In the genomic region with DNA sequence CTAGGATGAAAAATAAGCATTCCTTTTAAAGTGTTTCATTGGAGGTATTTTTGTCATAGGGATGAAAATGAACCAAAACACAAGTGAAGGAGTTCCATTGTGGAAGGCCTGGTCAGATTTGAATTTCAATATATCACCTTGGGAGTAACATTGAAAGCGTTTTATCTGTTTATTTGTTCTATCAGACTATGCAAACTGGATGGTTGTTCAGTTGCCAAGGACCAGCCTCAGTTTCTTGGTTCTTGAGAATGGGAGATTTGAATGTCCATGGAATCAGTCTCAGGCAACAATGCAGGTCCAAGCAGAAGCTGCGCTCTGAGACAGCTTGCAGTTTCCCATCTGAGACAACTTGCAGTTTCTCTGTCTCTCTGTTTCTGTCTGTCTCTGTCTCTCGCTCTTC, we compare ENCODE assay signal across 28 mouse cellular contexts.
DNase-seq lines count a peak whose midpoint lies in the region; ATAC-seq lines count a peak whose summit lies in the region.
"Had no signal": no experiment of that assay in that cellular context is flagged by ENCODE, and none has a peak within 500 bp of the region (broad histone marks: within the 10 kb centered on the region; RNA-seq: fewer than 3 reads in every experiment).

No protein-coding gene starts in this region.

- no peak for ATAC-seq in midbrain, embryonic 11.5 days (ENCODE audit: low FRiP score)
- no peak for ATAC-seq in midbrain, embryonic 15.5 days (replicated peaks)
- ATAC-seq in megakaryocyte-erythroid progenitor cell, adult 5-6 weeks (replicated peaks; ENCODE audit: low FRiP score, low TSS enrichment, poor library complexity, severe bottlenecking), result no peak
- ATAC-seq: activated CD4-positive, CD25-positive, alpha-beta regulatory T cell, adult 4 months; CD4-positive, CD25-positive, alpha-beta regulatory T cell, adult 4 months; forebrain, embryonic 14.5 days; forebrain, embryonic 16.5 days; Patski had no signal

- H3K36me3 ChIP-seq in midbrain, embryonic 11.5 days (ENCODE audit: control insufficient read depth, insufficient read depth, low read length), result no peaks in the 10 kb centered on the region
- no peaks in the 10 kb centered on the region for H3K36me3 ChIP-seq in midbrain, embryonic 15.5 days (replicated peaks)
- H3K36me3 ChIP-seq: embryonic facial prominence, embryonic 13.5 days; embryonic facial prominence, embryonic 15.5 days; forebrain, embryonic 10.5 days; forebrain, embryonic 12.5 days; G1E had no signal

- H3K9ac ChIP-seq in midbrain, embryonic 11.5 days (ENCODE audit: low read length), result no peak overlapping the region
- no peak overlapping the region for H3K9ac ChIP-seq in midbrain, embryonic 15.5 days
- H3K9ac ChIP-seq: embryonic facial prominence, embryonic 13.5 days; embryonic facial prominence, embryonic 15.5 days; forebrain, embryonic 12.5 days had no signal

- peaks cover 4% of the 10 kb centered on the region; the same call in 1 of the 2 replicates for H3K4me1 ChIP-seq in midbrain, embryonic 11.5 days (ENCODE audit: control insufficient read depth, insufficient read depth, low read length)
- H3K4me1 ChIP-seq in midbrain, embryonic 15.5 days, result peaks cover 5% of the 10 kb centered on the region; the same call in 1 of the 2 replicates
- H3K4me1 ChIP-seq: embryonic facial prominence, embryonic 13.5 days; embryonic facial prominence, embryonic 15.5 days had no signal

- DNase-seq in midbrain, embryonic 11.5 days (ENCODE audit: low spot score, missing footprints), result peak; percentile 28
- DNase-seq in R1 (ENCODE audit: low read depth, low spot score), result peak; percentile 46
- DNase-seq in testis, postnatal 14 days (ENCODE audit: low spot score), result no peak
- DNase-seq: adrenal gland, adult 2 months; adrenal gland, postnatal 10 days; adrenal gland, postnatal 25 days; B cell, adult 2 months; cerebellum, adult 11 months; cerebellum, adult 18-20 months; cerebellum, adult 8-10 months; cerebellum, adult 9-11 months; cerebellum, postnatal 14 days; cerebellum, postnatal 36 days; embryo, embryonic 11 days had no signal

- H3K27ac ChIP-seq in midbrain, embryonic 11.5 days (ENCODE audit: low read depth, low read length), result no peak overlapping the region
- no peak overlapping the region for H3K27ac ChIP-seq in midbrain, embryonic 15.5 days
- H3K27ac ChIP-seq: embryonic facial prominence, embryonic 13.5 days; embryonic facial prominence, embryonic 15.5 days; forebrain, embryonic 10.5 days; forebrain, embryonic 12.5 days had no signal

- H3K4me2 ChIP-seq in midbrain, embryonic 11.5 days, result no peak overlapping the region
- no peak overlapping the region for H3K4me2 ChIP-seq in midbrain, embryonic 15.5 days
- H3K4me2 ChIP-seq: embryonic facial prominence, embryonic 13.5 days; embryonic facial prominence, embryonic 15.5 days; forebrain, embryonic 12.5 days had no signal

- no peak overlapping the region for H3K4me3 ChIP-seq in midbrain, embryonic 11.5 days (ENCODE audit: low read depth, low read length)
- no peak overlapping the region for H3K4me3 ChIP-seq in midbrain, embryonic 15.5 days
- H3K4me3 ChIP-seq: embryonic facial prominence, embryonic 13.5 days; embryonic facial prominence, embryonic 15.5 days; erythroblast, embryonic 14.5 days; forebrain, embryonic 10.5 days; forebrain, embryonic 12.5 days had no signal

- 84% methylated on average over 3 of the region's 3 CpGs for WGBS in midbrain, embryonic 11.5 days
- WGBS in midbrain, embryonic 15.5 days, result 91% methylated on average over 3 of the region's 3 CpGs

- no peaks in the 10 kb centered on the region for H3K9me3 ChIP-seq in midbrain, embryonic 11.5 days (ENCODE audit: control insufficient read depth, low read length)
- H3K9me3 ChIP-seq in midbrain, embryonic 15.5 days, result no peaks in the 10 kb centered on the region
- H3K9me3 ChIP-seq: embryonic facial prominence, embryonic 13.5 days; embryonic facial prominence, embryonic 15.5 days; forebrain, embryonic 10.5 days; forebrain, embryonic 12.5 days; G1E had no signal

- H3K27me3 ChIP-seq in midbrain, embryonic 11.5 days (ENCODE audit: control insufficient read depth, insufficient read depth, low read length), result no peaks in the 10 kb centered on the region
- no peaks in the 10 kb centered on the region for H3K27me3 ChIP-seq in midbrain, embryonic 15.5 days (replicated peaks)
- H3K27me3 ChIP-seq: CH12.LX; embryonic facial prominence, embryonic 13.5 days; embryonic facial prominence, embryonic 15.5 days; forebrain, embryonic 12.5 days had no signal
